Mouse (Mus musculus) lung, adult 18-20 months (tissue): ENCODE results near the gene Selenon.
"Not testable (repeated sequence)": the region's sequence is repeated elsewhere in the genome, so short reads cannot be mapped to it uniquely, and the experiment has no call there.

ENCODE experiments used
- DNase-seq, 2 experiments: peaks; one replicate each; pipeline ENCODE4 v3.0.0; 2022; ENCODE audit warnings: mixed read lengths in 2 of 2

Gene Selenon

DNA sequence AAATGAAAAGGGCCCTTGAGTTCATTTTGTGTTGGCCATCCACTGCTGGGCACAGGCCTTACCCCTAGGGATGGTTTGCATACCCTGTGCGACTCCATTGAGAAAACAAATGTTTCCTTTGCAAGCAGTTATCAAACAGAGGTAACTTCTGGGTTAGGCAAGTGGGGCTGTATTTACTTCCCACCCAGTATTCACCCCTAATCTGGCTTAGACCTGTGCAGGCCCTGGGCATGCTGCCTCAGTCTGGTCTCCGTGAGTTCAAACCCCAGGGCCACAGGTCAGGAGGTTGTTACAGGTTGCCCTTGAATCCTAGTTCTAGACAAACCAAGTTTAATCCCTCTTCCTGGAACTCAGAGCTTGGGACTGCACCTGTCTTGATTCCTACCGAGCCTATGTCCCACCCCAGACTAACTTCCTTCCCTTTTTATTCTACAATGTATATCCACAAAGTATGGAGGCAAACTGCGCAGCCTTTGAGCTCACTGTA lies 46.6 kb downstream of the Selenon start:
- no peak for DNase-seq

DNA sequence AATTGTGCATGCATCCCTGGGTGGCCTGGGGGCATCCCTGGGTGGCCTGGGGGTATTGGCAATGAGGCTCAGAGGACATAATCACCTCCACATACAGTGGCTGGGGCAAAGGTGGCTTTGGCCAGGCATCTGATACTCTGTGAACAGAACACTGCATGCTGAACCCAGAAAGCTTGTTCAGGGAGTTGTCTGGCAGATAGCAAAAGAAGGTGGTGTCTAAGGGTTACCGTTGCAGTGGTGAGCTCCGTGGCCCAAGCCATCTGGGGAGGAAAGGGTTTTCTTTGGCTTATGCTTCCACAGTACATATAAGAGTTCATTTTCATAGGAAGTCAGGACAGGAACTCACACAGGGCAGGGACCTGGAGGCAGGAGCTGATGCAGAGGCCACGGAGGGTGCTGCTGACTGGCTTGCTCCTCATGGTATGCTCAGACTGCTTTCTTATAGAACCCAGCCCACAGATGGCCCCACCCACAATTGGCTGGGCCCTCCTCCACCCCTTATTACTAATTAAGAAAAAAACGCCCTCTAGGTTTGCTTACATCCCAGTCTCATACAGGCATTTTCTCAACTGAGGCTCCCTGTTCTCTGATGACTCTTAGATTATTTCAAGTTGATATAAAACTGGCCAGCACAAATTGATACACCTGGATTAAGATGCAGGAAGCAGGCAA lies 48.1 kb downstream of the Selenon start:
- DNase-seq, result no peak

DNA sequence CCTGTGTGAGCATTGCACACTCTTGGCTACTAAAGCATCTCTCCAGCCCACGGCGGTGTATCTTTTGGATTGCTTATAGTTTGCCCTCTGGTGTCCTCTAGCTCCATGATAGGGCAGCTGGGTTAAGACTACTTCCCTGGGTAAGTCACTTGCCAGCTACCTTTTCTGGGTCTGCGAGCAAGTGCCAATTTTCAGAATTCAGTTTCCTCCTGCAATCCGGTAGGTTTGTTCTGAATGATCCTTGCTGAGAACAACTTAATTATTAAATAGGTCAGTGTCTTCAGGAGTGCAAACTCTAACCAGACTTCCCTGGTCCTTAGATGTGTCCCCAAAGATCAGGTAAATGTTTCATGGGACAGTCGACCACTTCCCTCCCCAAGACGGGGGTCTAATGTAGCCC lies 50.9 kb downstream of the Selenon start:
- no peak for DNase-seq

DNA sequence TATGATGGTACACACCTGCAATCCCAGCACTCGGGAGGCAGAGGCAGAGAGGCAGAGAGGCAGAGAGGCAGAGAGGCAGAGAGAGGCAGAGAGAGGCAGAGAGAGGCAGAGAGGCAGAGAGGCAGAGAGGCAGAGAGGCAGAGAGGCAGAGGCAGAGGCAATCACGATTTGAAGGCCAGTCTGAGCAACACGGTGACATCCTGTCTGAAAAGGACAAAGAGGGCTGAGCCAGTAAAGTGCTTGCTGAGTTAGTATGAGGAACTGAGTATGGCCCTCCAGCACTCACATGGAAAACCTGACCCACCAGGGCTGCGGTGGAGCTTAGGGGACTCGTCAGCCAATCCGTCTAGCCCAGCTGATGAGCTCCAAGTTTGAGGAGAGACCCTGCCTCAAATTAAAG lies 53.0 kb downstream of the Selenon start:
- not testable (repeated sequence) for DNase-seq

- DNase-seq, result no peak
Measured at GRCm38 (mm10) chr4:134497986-134498731, 53.8 kb downstream of the Selenon start.

- DNase-seq, result no peak
Measured at GRCm38 (mm10) chr4:134497223-134497622, 54.7 kb downstream of the Selenon start.

- peak; percentile 86 to 91 for DNase-seq
Measured at GRCm38 (mm10) chr4:134496595-134497210, 55.3 kb downstream of the Selenon start, which contains the start of gene Paqr7. Gene Paqr7, plus strand, starts transcription at chr4:134496697.

GRCm38 (mm10) chr4:134495546-134495923 lies 56.4 kb downstream of the Selenon start:
- peak; percentile 32 to 41 for DNase-seq

DNA sequence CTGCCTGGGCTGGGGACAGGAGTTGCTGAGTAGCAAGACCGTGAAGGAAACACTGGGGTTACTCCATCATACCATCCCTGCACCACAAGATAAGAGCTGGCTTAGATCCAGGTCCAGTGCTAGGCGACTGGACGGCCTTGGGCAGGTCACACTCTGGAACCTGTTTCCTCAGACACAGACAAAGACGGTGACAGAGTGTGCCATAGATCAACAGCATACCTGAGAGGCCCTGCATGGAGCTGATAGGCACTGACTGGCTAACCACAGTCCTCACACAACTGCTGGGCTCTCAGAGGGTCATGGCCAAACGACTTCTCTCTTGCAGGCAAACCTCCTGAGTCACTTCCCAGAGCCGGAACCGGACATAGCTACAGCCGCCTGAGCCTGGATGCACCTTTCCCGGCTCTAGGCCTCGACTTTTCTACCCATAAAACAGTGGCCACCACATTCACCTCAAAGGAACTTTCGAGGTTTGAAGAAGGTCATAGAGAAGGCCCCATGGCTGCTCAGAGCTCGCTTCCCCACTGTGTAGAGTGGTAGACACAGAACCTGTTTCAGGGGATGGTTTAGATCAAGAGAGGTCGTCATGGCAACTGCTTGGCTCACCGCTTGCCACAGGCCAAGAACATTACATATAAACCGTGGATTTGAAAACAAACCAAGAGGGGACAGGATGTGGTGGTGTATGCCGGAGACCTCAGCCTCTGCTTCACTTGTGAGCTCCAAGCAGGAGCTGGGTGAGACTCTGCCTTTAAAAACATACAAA lies 57.0 kb downstream of the Selenon start:
- DNase-seq, result peak; percentile 66 to 83

GRCm38 (mm10) chr4:134494161-134494560 lies 57.8 kb downstream of the Selenon start:
- DNase-seq, result not testable (repeated sequence)

DNA sequence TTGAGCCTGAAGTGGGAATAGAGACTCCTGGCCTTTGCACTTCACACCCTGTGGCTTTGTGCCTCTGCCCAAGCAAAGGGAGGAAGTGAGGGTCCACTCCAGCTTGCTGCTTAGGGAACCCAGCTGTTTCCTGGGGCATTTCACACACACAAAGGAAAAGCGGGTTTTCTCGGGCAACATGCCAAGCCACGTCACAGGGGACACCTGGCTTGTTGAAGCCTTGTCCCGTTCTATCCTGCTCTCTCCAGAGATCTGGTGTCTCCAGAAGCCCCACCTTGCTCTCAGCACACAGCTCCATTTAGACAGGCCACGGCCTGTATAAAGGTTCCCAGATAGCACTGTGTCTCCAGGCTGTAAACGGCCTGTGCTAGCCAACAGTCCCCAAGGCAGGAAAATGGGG lies 60.2 kb downstream of the Selenon start:
- DNase-seq, result peak in 1 of 2 experiments; percentile 56

- DNase-seq, result no peak
Measured at GRCm38 (mm10) chr4:134489986-134490665, 61.8 kb downstream of the Selenon start.

- DNase-seq, result peak; percentile 70 to 78
Measured at GRCm38 (mm10) chr4:134488211-134488610, 63.8 kb downstream of the Selenon start.
